Mouse (Mus musculus) brain, embryonic 14.5 days (tissue): ENCODE results near the gene Ksr2. TPM values are rescaled to one million over a fixed set of nuclear protein-coding genes. Genes with fewer than 3 reads are reported as not detected.
A peak's percentile ranks its signal among the peaks of the same experiment; 100 is the strongest.
"Not testable (repeated sequence)": the region's sequence is repeated elsewhere in the genome, so short reads cannot be mapped to it uniquely, and the experiment has no call there.

ENCODE experiments used
- DNase-seq: peaks from one replicate; pipeline ENCODE4 v3.0.0-alpha.2; 2011; ENCODE audit warnings: low read depth
- CTCF ChIP-seq: fragments of 200-500 bp; IDR thresholded peaks from 2 replicates; pipeline ENCODE4 v1.5.1; 2012; ENCODE audit warnings: inconsistent platforms, mild to moderate bottlenecking, moderate library complexity, borderline replicate concordance; ENCODE audit not compliant: insufficient read depth, insufficient read length; ENCODE audit errors: extremely low read depth
- POLR2A ChIP-seq: fragments of 200-500 bp; IDR thresholded peaks from 2 replicates; pipeline ENCODE4 v1.6.1; 2012; ENCODE audit warnings: mild to moderate bottlenecking, inconsistent platforms, borderline replicate concordance; ENCODE audit not compliant: poor library complexity, insufficient read depth, insufficient read length, severe bottlenecking; ENCODE audit errors: extremely low read depth
- polyA plus RNA-seq: library from polyadenylated mRNA; depleted of rRNA; stranded (reverse); fragments of >200 nt; gene quantifications from 2 replicates; pipeline ENCODE4 v1.2.3, GENCODE M21; 2012

The Ksr2 gene
- polyA plus RNA-seq, 1 experiment: 6.4 TPM

GRCm38 (mm10) chr5:117415011-117415912, 1.5 kb downstream of the Ksr2 start:
- no peak for TF ChIP-seq CTCF
- TF ChIP-seq POLR2A: no peak
- DNase-seq: peak; percentile 35

GRCm38 (mm10) chr5:117417442-117417841, 3.6 kb downstream of the Ksr2 start:
- DNase-seq: no peak
- TF ChIP-seq POLR2A (no peak), CTCF (no peak)

- not testable (repeated sequence) for DNase-seq
These were observed 19.7 kb downstream of the Ksr2 start for GRCm38 (mm10) chr5:117433501-117433900.

GRCm38 (mm10) chr5:117440261-117440660, 26.5 kb downstream of the Ksr2 start:
- DNase-seq: no peak
- no peak for TF ChIP-seq POLR2A
- no peak for TF ChIP-seq CTCF

- TF ChIP-seq POLR2A (no peak), CTCF (no peak)
- DNase-seq: peak; percentile 66
These were observed 27.5 kb downstream of the Ksr2 start for GRCm38 (mm10) chr5:117441242-117441842.

- no peak for DNase-seq
- TF ChIP-seq POLR2A (no peak), CTCF (no peak)
These were observed 28.5 kb downstream of the Ksr2 start for GRCm38 (mm10) chr5:117442157-117442765.

- TF ChIP-seq POLR2A: no peak
- TF ChIP-seq CTCF: no peak
- DNase-seq: no peak
These were observed 29.3 kb downstream of the Ksr2 start for GRCm38 (mm10) chr5:117443141-117443540.

GRCm38 (mm10) chr5:117443902-117444301, 30.1 kb downstream of the Ksr2 start:
- TF ChIP-seq CTCF (no peak), POLR2A (no peak)

GRCm38 (mm10) chr5:117447698-117448097, 33.9 kb downstream of the Ksr2 start:
- TF ChIP-seq CTCF (peak; percentile 33; the same call in 1 of the 2 replicates), POLR2A (no peak)
- no peak for DNase-seq

More at GRCm38 (mm10) chr5:117443902-117444301, 30.1 kb downstream of the Ksr2 start:
- no peak for DNase-seq

GRCm38 (mm10) chr5:117452013-117452412, 38.2 kb downstream of the Ksr2 start:
- DNase-seq: no peak
- TF ChIP-seq POLR2A (no peak), CTCF (no peak)

GRCm38 (mm10) chr5:117455546-117455945, 41.7 kb downstream of the Ksr2 start:
- TF ChIP-seq POLR2A (no peak), CTCF (no peak)
- DNase-seq: no peak

- no peak for TF ChIP-seq CTCF
- no peak for TF ChIP-seq POLR2A
- no peak for DNase-seq
These were observed 43.3 kb downstream of the Ksr2 start for GRCm38 (mm10) chr5:117457121-117457520.

- DNase-seq: no peak
- TF ChIP-seq POLR2A (no peak), CTCF (no peak)
These were observed 43.8 kb downstream of the Ksr2 start for GRCm38 (mm10) chr5:117457583-117457982.
